Mouse (Mus musculus) limb, embryonic 12.5 days (tissue): Measurements from ENCODE around the gene Dlgap4. TPM values are rescaled to one million over a fixed set of nuclear protein-coding genes. Genes with fewer than 3 reads are reported as not detected.

ENCODE experiments used
- ATAC-seq: fragments of 200-750 bp; cut with Nextera tagmentation; 2 replicates; pipeline ENCODE4 v1.8.0; 2017; ENCODE audit warnings: low read depth, moderate TSS enrichment; ENCODE audit not compliant: insufficient number of reproducible peaks, insufficient read depth, low FRiP score, low TSS enrichment
- H3K27ac ChIP-seq: fragments of 300-500 bp; sonication (generic); 2 replicates; pipeline ENCODE4 v1.5.1; 2016; ENCODE audit warnings: mild to moderate bottlenecking, moderate library complexity
- H3K27me3 ChIP-seq: fragments of 300-500 bp; sonication (generic); 2 replicates; pipeline ENCODE4 v1.6.1; 2016; ENCODE audit warnings: mild to moderate bottlenecking, moderate library complexity
- H3K36me3 ChIP-seq: fragments of 300-500 bp; sonication (generic); 2 replicates; pipeline ENCODE4 v1.6.1; 2016; ENCODE audit warnings: mild to moderate bottlenecking, moderate library complexity
- H3K4me1 ChIP-seq: fragments of 300-500 bp; sonication (generic); replicated peaks from 2 replicates; pipeline ENCODE4 v1.6.1; 2016
- H3K4me2 ChIP-seq: fragments of 300-500 bp; sonication (generic); 2 replicates; pipeline ENCODE4 v1.6.1; 2016; ENCODE audit warnings: mild to moderate bottlenecking, moderate library complexity
- H3K4me3 ChIP-seq: fragments of 300-500 bp; sonication (generic); replicated peaks from 2 replicates; pipeline ENCODE4 v1.5.1; 2016; ENCODE audit warnings: mild to moderate bottlenecking
- H3K9ac ChIP-seq: fragments of 300-500 bp; sonication (generic); replicated peaks from 2 replicates; pipeline ENCODE4 v1.6.1; 2016; ENCODE audit warnings: mild to moderate bottlenecking, moderate library complexity
- H3K9me3 ChIP-seq: fragments of 300-500 bp; sonication (generic); 2 replicates; pipeline ENCODE4 v1.6.1; 2016; ENCODE audit warnings: mild to moderate bottlenecking, moderate library complexity
- WGBS: fragments of 180-500 bp; shearing (Covaris S2); methylation state at CpG from one replicate; pipeline ENCODE4 v1.1.7; 2016; 5-methylcytosine and 5-hydroxymethylcytosine counted together
- polyA plus RNA-seq: library from polyadenylated mRNA; unstranded; fragments of >200 nt; fragmentation: Nextera tagmentation; extraction: Ambion mirVana; gene quantifications from 2 replicates; pipeline ENCODE4 v1.2.1, GENCODE M21; 2016

Gene Dlgap4
- polyA plus RNA-seq, 1 experiment from 2014 or later, result 106 TPM

DNA sequence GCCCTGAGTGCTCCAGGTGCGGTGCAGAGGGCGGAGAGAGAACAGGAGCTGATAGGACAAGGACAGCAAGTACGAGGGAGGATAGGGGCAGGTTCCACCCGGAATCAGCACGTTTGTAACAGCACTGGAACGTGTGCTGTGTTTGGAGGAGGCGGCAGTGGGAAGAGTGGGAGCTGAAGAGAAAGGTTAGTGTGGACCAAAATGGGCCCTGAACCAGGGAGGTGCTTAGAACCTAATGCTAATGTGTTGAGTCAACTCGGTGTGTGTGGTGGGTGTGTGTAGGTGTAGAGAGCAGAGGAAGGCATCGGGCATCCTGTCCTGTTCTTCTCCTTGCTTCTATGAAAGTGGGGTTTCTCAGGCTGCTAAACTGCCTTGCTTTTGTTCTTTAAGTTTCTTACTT is 127.8 kb downstream of the Dlgap4 start:
- Histone ChIP-seq H3K4me3 (no peak overlapping the region), H3K9me3 (no peaks in the 10 kb centered on the region), H3K27me3 (no peaks in the 10 kb centered on the region), H3K27ac (0 out of 2 replicates have a peak overlapping the region, but pooled peaks have one; percentile 23), H3K9ac (no peak overlapping the region), H3K4me1 (peaks cover 30% of the 10 kb centered on the region), H3K36me3 (peaks cover 30% of the 10 kb centered on the region), H3K4me2 (no peak overlapping the region)
- ATAC-seq, result no peak
- 84% methylated on average over 9 of the region's 9 CpGs for WGBS

DNA sequence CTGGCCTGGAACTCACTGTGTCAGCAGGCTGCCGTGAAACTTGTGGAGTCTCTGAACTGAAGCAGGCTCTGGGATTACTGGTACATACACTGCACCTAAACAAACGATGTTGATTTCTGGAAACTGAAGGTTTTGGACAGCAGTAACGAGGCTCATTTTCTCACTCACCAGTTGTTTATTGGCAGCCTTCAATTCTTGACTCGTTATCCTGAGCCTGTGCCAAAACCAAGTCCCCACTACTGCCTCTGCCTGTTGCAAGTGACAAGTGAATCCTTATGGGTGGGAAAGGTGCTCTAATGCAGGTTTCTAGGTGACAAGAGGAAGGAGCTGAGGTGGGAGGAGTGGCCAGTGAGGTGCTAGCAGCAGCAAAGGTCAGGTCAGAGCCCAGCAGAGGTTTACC is 128.5 kb downstream of the Dlgap4 start:
- no peak for ATAC-seq
- no peaks in the 10 kb centered on the region for H3K27me3 ChIP-seq
- no peak overlapping the region for H3K9ac ChIP-seq
- H3K4me1 ChIP-seq, result peaks cover 23% of the 10 kb centered on the region
- H3K4me2 ChIP-seq, result no peak overlapping the region
- peak overlapping the region; percentile 35; the same call in 1 of the 2 replicates for H3K27ac ChIP-seq
- WGBS, result 38% methylated on average over 4 of the region's 4 CpGs
- no peaks in the 10 kb centered on the region for H3K9me3 ChIP-seq
- peaks cover 30% of the 10 kb centered on the region for H3K36me3 ChIP-seq
- no peak overlapping the region for H3K4me3 ChIP-seq

DNA sequence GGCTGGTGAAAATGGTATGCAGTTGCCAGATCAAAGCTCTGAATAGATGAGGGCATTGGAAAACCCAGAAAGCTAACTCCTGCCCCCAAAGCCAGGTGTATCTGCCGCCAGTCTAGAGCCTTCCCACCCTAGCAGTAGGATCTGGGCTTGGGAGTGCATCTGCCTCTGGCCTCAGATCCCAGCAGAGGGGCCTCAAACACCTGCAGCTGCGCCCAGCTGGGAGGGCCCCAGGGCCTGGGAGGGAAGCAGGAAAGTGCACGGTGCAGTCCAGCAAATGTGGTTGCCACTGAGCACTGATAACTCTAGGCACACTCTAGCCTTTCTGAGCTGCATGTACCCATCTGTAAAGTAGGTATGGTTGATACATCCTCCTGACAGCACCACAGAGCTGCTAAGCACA is 129.7 kb downstream of the Dlgap4 start:
- no peak overlapping the region for H3K9ac ChIP-seq
- H3K27me3 ChIP-seq, result no peaks in the 10 kb centered on the region
- no peak for ATAC-seq
- H3K27ac ChIP-seq, result no peak overlapping the region
- no peaks in the 10 kb centered on the region for H3K9me3 ChIP-seq
- WGBS, result 50% methylated on average over 3 of the region's 3 CpGs
- no peak overlapping the region for H3K4me2 ChIP-seq
- no peak overlapping the region for H3K4me3 ChIP-seq
- peaks cover 19% of the 10 kb centered on the region for H3K4me1 ChIP-seq
- peaks cover 42% of the 10 kb centered on the region for H3K36me3 ChIP-seq

DNA sequence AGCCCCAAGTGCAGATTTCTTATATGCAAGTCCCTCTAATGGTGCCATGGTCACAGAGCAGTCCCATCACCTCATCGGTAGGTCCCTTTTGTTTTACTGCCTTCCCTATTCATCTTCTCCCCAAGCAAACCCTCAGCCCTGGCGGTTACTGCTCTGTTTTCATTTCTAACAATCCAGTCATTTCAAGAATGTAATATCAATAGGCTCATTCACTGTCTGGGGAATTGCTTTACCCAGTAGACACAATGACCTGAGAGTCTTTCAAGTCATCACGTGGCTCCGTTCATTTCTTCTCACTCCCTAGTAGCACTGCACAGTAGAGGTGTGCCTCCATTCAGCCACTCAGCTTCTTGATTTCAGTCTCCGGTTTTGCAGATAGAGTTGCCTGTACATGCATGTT is 130.9 kb downstream of the Dlgap4 start:
- Histone ChIP-seq H3K9ac (no peak overlapping the region), H3K4me2 (no peak overlapping the region), H3K27ac (no peak overlapping the region), H3K4me1 (peaks cover 19% of the 10 kb centered on the region), H3K36me3 (peaks cover 49% of the 10 kb centered on the region), H3K27me3 (no peaks in the 10 kb centered on the region), H3K4me3 (no peak overlapping the region), H3K9me3 (no peaks in the 10 kb centered on the region)
- no peak for ATAC-seq
- WGBS, result 86% methylated on average over 5 of the region's 5 CpGs

DNA sequence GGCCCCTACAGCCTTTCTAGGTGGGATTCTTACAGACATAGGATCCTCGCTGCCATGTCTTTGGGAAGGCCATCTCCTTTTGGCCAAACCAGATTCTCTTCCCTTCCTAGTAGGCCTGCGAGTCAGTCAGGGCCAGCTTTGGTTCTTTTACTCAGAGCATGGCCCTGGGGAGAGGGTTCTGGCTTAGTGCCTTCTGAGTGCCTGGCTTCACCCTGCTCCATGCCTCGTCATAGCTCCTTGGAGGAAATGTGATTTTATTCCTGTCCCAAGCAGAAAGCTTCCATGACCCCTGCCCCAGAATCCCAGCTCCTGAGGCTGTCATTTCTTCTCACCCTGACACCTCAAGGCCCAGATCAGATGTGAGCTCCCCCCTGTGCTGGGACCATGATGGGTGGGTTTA is 133.8 kb downstream of the Dlgap4 start:
- H3K4me1 ChIP-seq, result peaks cover 4% of the 10 kb centered on the region; the same call in 1 of the 2 replicates
- H3K36me3 ChIP-seq, result peaks cover 71% of the 10 kb centered on the region
- no peak overlapping the region for H3K27ac ChIP-seq
- ATAC-seq, result no peak
- WGBS, result 92% methylated on average over 3 of the region's 3 CpGs
- no peaks in the 10 kb centered on the region for H3K27me3 ChIP-seq
- H3K9ac ChIP-seq, result no peak overlapping the region
- H3K4me2 ChIP-seq, result no peak overlapping the region
- no peak overlapping the region for H3K4me3 ChIP-seq
- no peaks in the 10 kb centered on the region for H3K9me3 ChIP-seq

DNA sequence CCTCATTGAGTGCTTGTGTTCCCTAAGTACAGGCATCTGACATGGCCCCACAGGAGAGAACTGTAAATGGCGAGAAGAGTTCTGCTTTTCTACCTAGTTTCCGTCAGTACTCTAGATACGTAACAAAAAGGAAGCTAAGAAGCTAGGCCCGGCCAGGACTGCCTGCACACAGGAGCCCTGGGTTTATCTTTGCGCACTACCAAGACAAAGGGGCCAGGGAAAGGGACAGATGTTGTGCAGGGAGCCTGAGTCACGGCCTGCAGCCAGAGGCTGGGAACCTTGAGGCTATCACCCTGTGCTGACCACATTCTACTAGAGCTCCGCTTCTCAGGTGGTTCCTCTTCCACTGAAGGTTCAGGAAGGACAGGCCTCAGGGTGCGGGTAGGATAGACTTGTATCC is 136.2 kb downstream of the Dlgap4 start:
- H3K9me3 ChIP-seq, result no peaks in the 10 kb centered on the region

DNA sequence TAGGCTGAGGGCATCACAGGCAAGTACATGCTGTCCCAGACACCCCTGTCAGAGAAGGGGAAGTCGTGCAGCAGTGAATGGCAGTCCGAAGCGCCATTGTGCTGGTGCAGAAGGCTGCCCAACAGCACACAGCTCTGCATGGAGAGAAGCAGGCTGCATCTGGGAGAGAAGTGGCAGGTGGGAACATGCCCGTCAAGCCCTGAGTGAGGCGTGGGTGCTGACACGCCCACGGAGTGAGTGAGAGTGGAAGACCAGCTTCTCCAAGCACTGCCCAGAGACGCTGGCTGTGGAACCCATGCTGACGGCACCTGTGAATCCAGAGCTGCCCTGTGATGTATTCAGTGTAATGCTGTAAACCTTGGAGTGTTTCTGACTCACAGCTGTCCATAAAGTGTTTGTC is 143.4 kb downstream of the Dlgap4 start:
- Histone ChIP-seq H3K27ac (no peak overlapping the region), H3K36me3 (peaks cover 95% of the 10 kb centered on the region)
- WGBS, result 97% methylated on average over 9 of the region's 9 CpGs

More for the DNA sequence above, 136.2 kb downstream of the Dlgap4 start:
- Histone ChIP-seq H3K36me3 (peaks cover 90% of the 10 kb centered on the region), H3K4me1 (no peaks in the 10 kb centered on the region), H3K4me2 (no peak overlapping the region), H3K27ac (no peak overlapping the region), H3K9ac (no peak overlapping the region), H3K4me3 (no peak overlapping the region), H3K27me3 (no peaks in the 10 kb centered on the region)
- ATAC-seq, result no peak
- WGBS, result 92% methylated on average over 8 of the region's 8 CpGs

DNA sequence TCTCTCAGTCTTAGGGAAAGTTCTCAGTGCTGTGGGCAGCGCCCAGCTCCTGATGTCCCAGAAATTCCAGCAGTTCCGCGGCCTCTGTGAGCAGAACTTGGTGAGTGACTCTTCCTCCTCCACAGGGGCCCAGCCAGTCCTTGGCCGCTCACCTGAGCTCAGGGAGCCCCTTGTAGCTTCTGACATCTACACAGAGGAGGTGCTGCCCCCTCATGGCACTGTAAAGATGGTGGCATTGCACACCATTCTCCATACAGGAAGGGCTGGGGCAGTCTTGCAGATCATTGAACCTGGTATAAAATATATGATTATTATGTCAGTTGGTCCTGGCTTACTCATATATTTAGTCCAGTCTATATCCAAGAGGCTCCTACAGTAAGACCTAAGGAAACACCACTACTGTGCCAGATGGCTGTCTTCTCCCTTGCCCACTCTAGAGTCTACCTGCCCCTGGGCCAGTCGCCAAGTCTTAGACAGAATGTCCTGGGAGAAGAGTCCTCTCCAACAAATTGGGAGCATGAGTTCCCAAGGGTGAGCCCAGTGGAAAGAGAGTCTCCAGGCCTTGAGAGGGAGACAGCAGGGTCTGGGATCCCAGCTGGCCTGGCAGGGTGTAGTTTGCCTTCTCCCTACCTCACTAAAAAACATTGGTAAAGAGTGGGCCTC is 147.5 kb downstream of the Dlgap4 start:
- no peak overlapping the region for H3K9ac ChIP-seq
- ATAC-seq, result no peak
- WGBS, result 87% methylated on average over 5 of the region's 5 CpGs
- H3K4me3 ChIP-seq, result no peak overlapping the region
- no peaks in the 10 kb centered on the region for H3K27me3 ChIP-seq
- peaks cover 16% of the 10 kb centered on the region for H3K9me3 ChIP-seq
- H3K4me1 ChIP-seq, result peaks cover 11% of the 10 kb centered on the region
- H3K36me3 ChIP-seq, result peaks cover 85% of the 10 kb centered on the region
- H3K4me2 ChIP-seq, result no peak overlapping the region
- no peak overlapping the region for H3K27ac ChIP-seq

More for the DNA sequence above, 143.4 kb downstream of the Dlgap4 start:
- Histone ChIP-seq H3K4me3 (no peak overlapping the region), H3K4me1 (no peaks in the 10 kb centered on the region), H3K4me2 (no peak overlapping the region), H3K9me3 (peaks cover 16% of the 10 kb centered on the region), H3K9ac (no peak overlapping the region), H3K27me3 (no peaks in the 10 kb centered on the region)
- ATAC-seq, result no peak

DNA sequence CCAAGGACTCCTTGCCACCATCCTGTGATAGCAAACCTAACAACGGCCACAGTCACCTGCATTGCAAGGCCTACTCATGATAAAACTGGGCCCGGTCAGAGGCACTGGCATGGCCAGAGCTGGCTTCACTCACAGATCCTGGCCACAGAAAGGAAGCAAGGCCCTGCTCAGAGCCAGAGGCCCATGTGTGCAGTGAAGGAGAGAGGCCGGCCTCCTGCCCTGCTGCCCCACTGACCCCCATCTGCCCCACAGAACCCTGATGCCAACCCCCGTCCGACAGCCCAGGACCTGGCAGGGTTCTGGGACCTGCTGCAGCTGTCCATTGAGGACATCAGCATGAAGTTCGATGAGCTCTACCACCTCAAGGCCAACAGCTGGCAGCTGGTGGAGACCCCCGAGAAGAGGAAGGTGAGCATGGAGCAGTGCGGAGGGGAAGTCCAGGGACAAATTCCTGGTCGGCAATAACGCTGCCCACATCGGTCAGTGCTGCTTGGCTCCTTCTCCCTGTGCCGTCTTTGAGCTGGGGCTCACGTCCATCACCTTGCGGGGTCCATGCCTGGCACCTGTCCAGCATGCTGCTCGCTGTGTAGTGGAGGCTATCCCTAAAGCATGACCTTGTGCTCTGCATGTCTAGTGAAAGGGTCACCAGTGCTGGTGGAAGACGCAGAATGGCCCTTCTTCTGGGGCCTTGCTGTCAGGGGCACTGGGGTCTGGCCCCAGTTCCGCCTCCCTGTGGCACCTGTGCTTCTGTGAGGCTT is 148.2 kb downstream of the Dlgap4 start:
- no peak overlapping the region for H3K27ac ChIP-seq
- H3K36me3 ChIP-seq, result peaks cover 77% of the 10 kb centered on the region
- H3K4me3 ChIP-seq, result no peak overlapping the region
- no peak overlapping the region for H3K4me2 ChIP-seq
- peaks cover 16% of the 10 kb centered on the region for H3K9me3 ChIP-seq
- peaks cover 11% of the 10 kb centered on the region for H3K4me1 ChIP-seq
- H3K9ac ChIP-seq, result no peak overlapping the region
- 93% methylated on average over 17 of the region's 17 CpGs for WGBS
- no peaks in the 10 kb centered on the region for H3K27me3 ChIP-seq
- no peak for ATAC-seq

DNA sequence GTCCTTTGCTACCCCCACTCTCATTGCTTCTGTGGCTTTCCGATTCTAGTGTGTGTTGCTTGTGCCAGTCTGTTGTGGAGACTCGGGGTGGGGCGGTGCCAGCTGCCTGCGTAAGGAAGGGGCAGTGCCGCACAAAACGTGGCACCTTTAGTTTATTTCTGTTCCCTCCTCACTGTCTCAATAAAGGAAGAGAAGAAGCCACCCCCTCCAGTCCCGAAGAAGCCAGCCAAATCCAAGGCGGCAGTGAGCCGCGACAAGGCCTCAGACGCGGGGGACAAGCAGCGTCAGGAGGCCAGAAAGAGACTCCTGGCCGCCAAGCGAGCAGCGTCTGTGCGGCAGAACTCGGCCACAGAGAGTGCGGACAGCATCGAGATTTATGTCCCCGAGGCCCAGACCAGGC is 149.0 kb downstream of the Dlgap4 start:
- ATAC-seq, result no peak
- H3K9me3 ChIP-seq, result peaks cover 14% of the 10 kb centered on the region
- peaks cover 11% of the 10 kb centered on the region for H3K4me1 ChIP-seq
- WGBS, result 81% methylated on average over 21 of the region's 21 CpGs
- no peak overlapping the region for H3K4me2 ChIP-seq
- H3K27ac ChIP-seq, result no peak overlapping the region
- H3K27me3 ChIP-seq, result no peaks in the 10 kb centered on the region
- no peak overlapping the region for H3K4me3 ChIP-seq
- H3K9ac ChIP-seq, result no peak overlapping the region
- H3K36me3 ChIP-seq, result peaks cover 69% of the 10 kb centered on the region

DNA sequence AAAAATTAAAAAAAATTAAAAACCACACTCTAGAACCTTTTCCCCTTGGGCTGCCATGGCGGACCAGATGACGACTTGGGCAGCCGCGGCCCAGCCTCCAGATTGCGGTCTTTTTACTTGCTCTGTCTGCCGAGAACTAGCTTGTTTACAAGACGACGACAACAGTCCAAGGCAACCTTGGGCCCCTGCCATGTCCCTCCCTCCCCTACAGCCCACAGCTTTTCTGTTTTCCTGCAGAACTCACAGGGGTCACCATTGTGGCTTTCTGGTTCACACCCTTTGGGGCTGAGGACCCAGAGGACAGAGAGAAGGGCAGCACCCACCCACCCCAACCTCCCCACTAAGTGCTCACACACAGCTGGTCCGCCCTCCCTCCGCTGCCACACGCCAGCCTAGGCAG is 149.6 kb downstream of the Dlgap4 start:
- Histone ChIP-seq H3K4me2 (no peak overlapping the region), H3K9me3 (peaks cover 8% of the 10 kb centered on the region; the same call in 1 of the 2 replicates), H3K4me3 (no peak overlapping the region), H3K27ac (no peak overlapping the region), H3K36me3 (peaks cover 63% of the 10 kb centered on the region), H3K27me3 (no peaks in the 10 kb centered on the region), H3K9ac (no peak overlapping the region), H3K4me1 (peaks cover 11% of the 10 kb centered on the region)
- no peak for ATAC-seq
- 87% methylated on average over 11 of the region's 11 CpGs for WGBS
